Mouse (Mus musculus): ENCODE measurements around the gene Pdcd1lg2.
"Not testable (repeated sequence)": the region's sequence is repeated elsewhere in the genome, so short reads cannot be mapped to it uniquely, and the experiment has no call there.

The Pdcd1lg2 gene

DNA sequence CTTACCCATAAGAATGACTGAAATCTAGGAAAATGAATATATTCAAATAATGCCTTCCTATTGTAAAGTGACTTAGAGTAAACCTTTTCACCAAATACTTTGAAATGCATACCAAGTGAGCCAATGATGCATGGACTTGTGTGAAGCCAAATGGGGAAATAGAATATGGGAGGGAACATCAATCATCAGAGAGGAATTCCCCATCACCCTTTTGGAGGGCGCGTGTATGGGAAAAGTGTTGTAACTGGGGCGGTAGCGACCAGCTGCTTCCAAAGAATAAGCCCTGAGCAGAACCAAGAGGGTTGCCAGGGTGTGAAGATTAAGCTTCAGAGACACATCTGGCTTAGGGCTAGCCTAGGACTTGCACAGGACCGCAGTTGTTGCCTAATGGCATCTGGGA, 27.4 kb upstream of the Pdcd1lg2 start:
- DNase-seq (ENCODE audit: low read depth, low spot score) = no peak

DNA sequence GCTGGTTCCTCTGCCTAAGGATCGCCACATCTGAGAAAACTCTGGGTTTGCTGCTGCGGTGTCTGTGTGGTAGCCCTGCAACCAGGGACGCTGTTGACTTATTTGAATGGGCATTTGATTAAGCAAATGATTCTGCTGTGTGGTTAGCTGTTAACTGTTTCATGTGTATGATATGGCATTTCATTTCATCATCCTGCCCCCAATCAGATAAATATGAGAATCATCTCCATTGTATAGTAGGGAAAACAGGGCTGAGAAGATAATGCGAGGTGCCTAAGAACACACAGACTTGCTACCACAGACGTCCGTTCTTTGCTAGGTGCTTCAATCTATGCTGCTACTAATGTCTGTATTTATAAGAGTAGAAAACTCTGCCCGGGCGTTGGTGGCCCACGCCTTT, 26.3 kb upstream of the Pdcd1lg2 start:
- no peak for DNase-seq (ENCODE audit: low read depth, low spot score)

GRCm38 (mm10) chr19:29384994-29385393, 25.7 kb upstream of the Pdcd1lg2 start:
- no peak for DNase-seq (ENCODE audit: low read depth, low spot score)

DNA sequence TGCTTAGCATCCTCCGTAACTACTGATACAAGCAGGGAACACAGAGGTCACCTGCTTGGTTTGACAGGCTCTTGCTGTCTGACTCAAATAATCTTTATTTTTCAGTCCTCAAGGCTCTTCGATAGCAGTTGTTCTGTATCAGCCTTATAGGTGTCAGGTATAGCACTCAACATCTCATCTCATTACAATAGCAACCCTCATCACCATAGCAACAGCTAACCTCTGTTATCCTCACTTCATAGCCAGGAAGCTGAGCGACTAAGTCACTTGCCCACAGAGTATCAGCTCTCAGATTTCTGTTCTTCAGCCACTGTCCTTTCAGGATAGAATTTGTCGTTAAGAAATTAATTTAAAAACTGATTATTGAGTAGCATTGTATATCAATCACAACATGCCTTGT, 24.9 kb upstream of the Pdcd1lg2 start:
- DNase-seq (ENCODE audit: low read depth, low spot score) = no peak

GRCm38 (mm10) chr19:29388818-29389217, 21.9 kb upstream of the Pdcd1lg2 start:
- DNase-seq (ENCODE audit: low read depth, low spot score) = peak; percentile 22

GRCm38 (mm10) chr19:29390483-29390882, 20.2 kb upstream of the Pdcd1lg2 start:
- no peak for DNase-seq (ENCODE audit: low read depth, low spot score)

- peak; percentile 65 for DNase-seq (ENCODE audit: low read depth, low spot score)
Measured at GRCm38 (mm10) chr19:29391279-29391678, 19.4 kb upstream of the Pdcd1lg2 start.

DNA sequence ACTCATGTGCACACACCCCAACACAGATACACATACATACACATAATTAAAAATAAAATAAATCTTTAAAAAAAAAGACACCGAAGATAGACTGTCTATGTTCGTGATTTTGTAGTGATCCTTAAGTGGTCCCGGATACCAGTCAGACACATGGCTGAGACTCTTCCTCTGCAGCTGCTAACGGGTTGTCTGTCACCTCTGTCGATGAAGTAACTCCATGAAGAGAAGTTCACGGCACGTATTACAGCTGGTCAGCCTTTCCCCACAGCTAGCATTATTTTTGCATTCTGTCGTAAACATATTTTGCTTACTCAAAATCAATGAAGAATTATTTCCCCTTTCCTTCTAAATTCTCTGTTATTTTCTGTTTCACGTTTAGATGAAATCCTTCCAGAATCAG, 17.4 kb upstream of the Pdcd1lg2 start:
- no peak for DNase-seq (ENCODE audit: low read depth, low spot score)

GRCm38 (mm10) chr19:29394721-29395120, 16.0 kb upstream of the Pdcd1lg2 start:
- no peak for DNase-seq (ENCODE audit: low read depth, low spot score)

DNA sequence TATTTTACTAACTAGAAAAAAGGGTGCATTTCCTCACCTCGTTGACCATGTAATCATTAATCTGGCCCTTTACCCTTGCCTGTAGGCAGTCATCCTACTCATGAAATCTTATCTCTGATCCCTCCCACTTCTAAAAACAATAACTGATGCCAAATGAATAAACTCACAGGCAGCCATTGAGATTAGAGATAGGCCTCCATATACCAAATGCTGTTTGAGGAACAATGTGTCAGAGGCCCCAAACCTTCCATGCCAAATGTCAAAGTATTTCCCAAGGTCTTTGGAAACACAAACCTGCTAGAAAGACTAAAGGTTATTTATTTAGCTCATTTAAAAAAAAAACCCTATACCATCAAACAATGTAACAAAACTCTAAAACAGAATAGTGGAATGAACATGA, 14.4 kb upstream of the Pdcd1lg2 start:
- no peak for DNase-seq (ENCODE audit: low read depth, low spot score)

DNA sequence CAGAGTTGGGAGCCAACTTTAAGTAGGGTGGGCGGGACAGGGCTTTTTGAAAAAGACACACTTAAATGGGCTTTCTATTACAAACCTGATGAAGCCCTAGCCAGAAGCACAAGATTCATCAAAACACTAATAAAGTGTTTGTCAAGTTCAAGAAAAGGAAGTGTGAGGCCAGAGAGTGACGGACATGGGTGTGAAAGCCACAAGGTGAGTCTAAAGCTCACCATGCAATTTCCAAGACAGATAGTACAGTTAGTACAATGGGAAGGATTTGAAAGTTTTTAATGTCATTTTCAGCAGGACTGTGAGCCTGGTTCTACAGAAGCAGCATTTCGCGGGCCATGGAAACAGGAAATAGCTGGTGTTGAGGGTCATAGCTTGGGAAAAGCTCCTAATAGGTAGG, 10.9 kb upstream of the Pdcd1lg2 start:
- DNase-seq (ENCODE audit: low read depth, low spot score) = no peak

GRCm38 (mm10) chr19:29400466-29400865, 10.3 kb upstream of the Pdcd1lg2 start:
- no peak for DNase-seq (ENCODE audit: low read depth, low spot score)

- DNase-seq (ENCODE audit: low read depth, low spot score) = no peak
Measured at GRCm38 (mm10) chr19:29402621-29403020, 8.1 kb upstream of the Pdcd1lg2 start.

DNA sequence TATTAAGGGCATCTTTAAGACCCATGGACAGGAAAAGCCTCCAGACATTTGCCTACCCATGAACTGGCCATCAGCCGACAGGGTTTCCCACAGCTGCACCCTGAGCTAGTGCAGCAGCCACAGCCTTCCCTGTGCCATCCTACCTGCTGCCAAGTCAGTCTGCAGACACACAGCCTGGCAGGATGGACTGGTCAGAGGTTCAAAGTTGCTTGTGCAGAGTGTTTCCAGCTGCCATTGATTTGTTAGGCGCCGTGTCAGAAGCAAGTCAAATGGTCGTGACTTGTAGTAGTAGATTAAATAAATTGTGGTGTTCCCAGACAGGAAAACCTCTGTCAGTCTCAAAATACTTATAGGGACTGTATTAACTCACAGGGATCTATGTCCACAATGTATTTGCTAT, 7.5 kb upstream of the Pdcd1lg2 start:
- no peak for DNase-seq (ENCODE audit: low read depth, low spot score)

DNA sequence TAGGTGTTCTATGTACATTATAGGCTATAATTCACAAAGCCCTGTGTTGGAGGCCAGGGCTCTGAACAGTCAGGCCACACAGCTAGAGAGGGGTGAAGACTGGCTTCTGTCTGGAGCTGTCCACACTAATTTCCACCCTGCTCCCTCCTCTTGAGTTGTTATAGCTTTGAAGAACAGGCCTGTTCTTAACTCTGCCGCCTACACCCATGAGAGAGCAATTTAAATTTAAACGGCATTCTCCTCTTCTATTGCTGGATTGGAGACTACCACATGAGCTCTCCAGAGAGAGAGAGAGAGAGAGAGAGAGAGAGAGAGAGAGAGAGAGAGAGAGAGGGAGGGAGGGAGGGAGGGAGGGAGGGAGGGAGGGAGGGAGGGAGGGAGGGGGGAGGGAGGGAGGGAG, 5.3 kb upstream of the Pdcd1lg2 start:
- no peak for DNase-seq (ENCODE audit: low read depth, low spot score)

- no peak for DNase-seq (ENCODE audit: low read depth, low spot score)
Measured at GRCm38 (mm10) chr19:29406042-29407017, 4.4 kb upstream of the Pdcd1lg2 start.

DNA sequence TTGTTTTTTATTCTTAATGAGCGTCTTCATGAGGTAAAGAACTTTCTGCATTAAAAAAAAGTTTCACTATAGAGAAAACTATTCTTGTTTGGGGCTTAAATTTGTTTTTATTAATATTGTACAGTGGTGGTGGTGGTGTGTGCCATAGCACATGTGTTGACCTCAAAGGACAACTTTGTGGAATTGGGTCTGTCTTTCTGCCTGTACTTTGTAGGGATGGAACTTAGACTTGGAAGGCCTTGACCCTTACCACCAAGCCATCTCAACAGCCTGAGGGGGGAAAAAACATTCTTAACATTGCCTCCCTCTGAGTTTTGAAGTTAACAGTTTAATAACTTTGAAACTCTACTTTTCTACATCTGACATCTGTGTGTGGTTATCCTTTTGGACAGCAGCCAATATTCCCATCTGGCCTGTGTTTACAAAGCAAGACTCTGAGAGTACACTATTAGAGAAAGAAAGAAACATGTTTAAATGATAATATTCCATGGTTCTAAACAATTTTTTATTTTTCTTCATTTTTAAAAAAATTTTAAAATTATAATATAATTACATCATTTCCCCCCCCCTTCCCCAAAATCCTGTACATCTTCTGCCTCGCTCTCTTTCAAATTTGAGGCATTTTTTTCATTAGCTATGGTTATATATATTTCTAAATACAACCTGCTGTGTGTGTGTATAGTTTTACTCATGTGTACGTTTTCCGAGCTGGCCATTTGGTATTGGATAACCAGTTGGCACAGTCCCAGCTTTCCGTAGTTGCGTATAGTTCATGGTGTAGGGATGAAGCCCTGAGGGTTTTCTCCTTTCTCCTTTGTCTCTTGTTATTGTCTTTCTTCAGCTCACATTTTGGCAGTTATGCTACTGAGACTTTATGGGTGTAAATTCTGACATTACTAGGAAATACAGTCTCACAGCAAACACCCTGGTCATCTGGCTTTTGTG, 2.0 kb downstream of the Pdcd1lg2 start:
- DNase-seq (ENCODE audit: low read depth, low spot score) = no peak

GRCm38 (mm10) chr19:29414513-29414912, 3.8 kb downstream of the Pdcd1lg2 start:
- no peak for DNase-seq (ENCODE audit: low read depth, low spot score)

DNA sequence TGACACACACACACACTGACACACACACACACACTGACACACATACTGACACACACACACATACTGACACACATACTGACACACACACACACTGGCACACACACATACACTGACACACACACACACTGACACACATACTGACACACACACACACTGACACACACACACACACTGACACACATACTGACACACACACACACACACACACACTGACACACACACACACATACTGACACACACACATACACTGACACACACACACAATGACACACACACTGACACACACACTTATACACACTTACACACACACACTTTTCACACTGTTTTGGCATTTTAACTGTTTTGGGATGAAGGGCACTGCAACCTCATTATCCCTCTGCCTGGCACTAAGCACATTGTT, 4.2 kb downstream of the Pdcd1lg2 start:
- DNase-seq (ENCODE audit: low read depth, low spot score) = not testable (repeated sequence)

DNA sequence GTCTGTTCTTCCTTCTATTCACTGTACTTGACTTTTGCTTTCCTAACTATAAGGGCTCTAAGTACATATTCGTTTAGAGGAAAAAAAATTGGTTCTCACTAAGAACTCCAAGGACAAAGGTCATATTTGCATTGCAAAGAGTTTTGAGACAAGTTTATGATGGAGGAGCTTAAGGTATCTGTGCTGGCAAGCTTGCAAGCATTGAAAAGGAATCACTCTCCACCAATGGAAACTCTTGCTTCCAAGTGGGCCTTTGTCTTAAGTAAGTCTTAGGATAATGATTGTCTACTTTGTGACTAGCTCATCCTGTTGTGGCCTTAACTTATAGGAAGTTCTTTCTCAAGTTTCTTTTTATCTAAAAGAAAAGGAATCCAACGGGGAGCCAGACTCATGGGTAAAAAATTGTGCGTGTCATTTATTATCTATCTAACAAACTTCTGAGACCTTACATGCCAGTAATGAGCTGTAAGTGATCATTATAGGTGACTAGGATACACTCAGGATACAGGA, 5.7 kb downstream of the Pdcd1lg2 start:
- DNase-seq (ENCODE audit: low read depth, low spot score) = no peak

DNA sequence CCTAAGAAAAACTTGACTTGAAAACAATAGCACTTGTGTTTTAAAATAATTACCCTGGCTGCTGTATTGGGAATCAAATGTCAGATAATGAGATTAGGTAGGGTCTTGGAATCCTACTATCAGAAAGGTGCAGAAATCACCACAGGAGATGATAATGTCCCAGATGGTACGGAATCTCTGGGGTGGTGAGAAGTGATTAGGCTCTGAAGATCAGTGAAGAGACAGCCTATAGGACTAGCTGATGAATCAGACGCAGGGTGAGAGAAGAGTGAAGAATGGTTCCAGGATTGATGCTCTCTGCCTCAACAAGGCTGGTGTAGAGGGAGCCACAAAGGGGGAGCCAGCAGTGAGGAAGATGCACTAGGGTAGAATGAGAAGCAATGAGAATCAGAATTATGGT, 6.5 kb downstream of the Pdcd1lg2 start:
- DNase-seq (ENCODE audit: low read depth, low spot score) = no peak

DNA sequence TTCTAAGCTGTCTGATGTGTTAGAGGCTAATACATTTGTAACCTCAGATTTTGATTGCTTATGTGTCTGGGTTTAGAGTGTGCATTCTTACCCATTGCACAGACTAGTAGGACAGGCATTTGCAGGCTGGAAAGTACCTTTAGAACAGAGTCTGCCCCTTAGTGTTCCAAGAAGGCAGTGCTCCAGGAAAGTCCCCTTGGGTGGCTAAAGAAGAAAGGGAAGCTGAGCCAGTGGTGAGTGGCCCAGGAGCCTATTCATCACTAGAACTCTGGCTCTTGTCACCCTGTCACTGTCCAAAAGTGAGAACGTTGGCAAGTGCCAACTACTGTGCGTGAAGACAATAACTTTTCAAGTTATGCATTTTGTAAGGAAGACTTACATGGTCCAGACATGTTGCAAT, 7.2 kb downstream of the Pdcd1lg2 start:
- peak; percentile 56 for DNase-seq (ENCODE audit: low read depth, low spot score)

All from CD4-positive, CD25-positive, alpha-beta regulatory T cell, adult 2 months (primary cell).